Mouse (Mus musculus) heart, embryonic 12.5 days (tissue): ENCODE results near the gene Nprl2. TPM values are rescaled to one million over a fixed set of nuclear protein-coding genes. Genes with fewer than 3 reads are reported as not detected.

Experiments
- ATAC-seq: fragments of 200-750 bp; cut with Nextera tagmentation; 2 replicates; pipeline ENCODE4 v1.8.0; 2017; ENCODE audit warnings: moderate TSS enrichment, moderate library complexity; ENCODE audit not compliant: insufficient number of reproducible peaks, low FRiP score
- H3K27ac ChIP-seq: fragments of 300-500 bp; sonication (generic); 2 replicates; pipeline ENCODE4 v1.5.1; 2016; ENCODE audit warnings: mild to moderate bottlenecking, moderate library complexity; ENCODE audit not compliant: poor library complexity, severe bottlenecking
- H3K27me3 ChIP-seq: fragments of 300-500 bp; sonication (generic); replicated peaks from 2 replicates; pipeline ENCODE4 v1.6.1; 2016; ENCODE audit warnings: mild to moderate bottlenecking, moderate library complexity
- H3K36me3 ChIP-seq: fragments of 300-500 bp; sonication (generic); 2 replicates; pipeline ENCODE4 v1.6.1; 2016; ENCODE audit warnings: mild to moderate bottlenecking, moderate library complexity
- H3K4me1 ChIP-seq: fragments of 300-500 bp; sonication (generic); replicated peaks from 2 replicates; pipeline ENCODE4 v1.6.1; 2016; ENCODE audit warnings: mild to moderate bottlenecking
- H3K4me2 ChIP-seq: fragments of 300-500 bp; sonication (generic); 2 replicates; pipeline ENCODE4 v1.6.1; 2016; ENCODE audit warnings: mild to moderate bottlenecking, moderate library complexity
- H3K4me3 ChIP-seq: fragments of 300-500 bp; sonication (generic); 2 replicates; pipeline ENCODE4 v1.5.1; 2016; ENCODE audit warnings: mild to moderate bottlenecking
- H3K9ac ChIP-seq: fragments of 300-500 bp; sonication (generic); 2 replicates; pipeline ENCODE4 v1.6.1; 2016; ENCODE audit warnings: mild to moderate bottlenecking, moderate library complexity
- H3K9me3 ChIP-seq: fragments of 300-500 bp; sonication (generic); replicated peaks from 2 replicates; pipeline ENCODE4 v1.6.1; 2016; ENCODE audit warnings: mild to moderate bottlenecking, moderate library complexity
- WGBS: fragments of 180-500 bp; shearing (Covaris S2); methylation state at CpG from one replicate; pipeline ENCODE4 v1.1.7; 2016; 5-methylcytosine and 5-hydroxymethylcytosine counted together
- polyA plus RNA-seq: library from polyadenylated mRNA; unstranded; fragments of >200 nt; fragmentation: Nextera tagmentation; extraction: Ambion mirVana; gene quantifications from 2 replicates; pipeline ENCODE4 v1.2.1, GENCODE M21; 2016

Nprl2 gene
- 24.4 and 25.1 TPM in 2 replicates for polyA plus RNA-seq

DNA sequence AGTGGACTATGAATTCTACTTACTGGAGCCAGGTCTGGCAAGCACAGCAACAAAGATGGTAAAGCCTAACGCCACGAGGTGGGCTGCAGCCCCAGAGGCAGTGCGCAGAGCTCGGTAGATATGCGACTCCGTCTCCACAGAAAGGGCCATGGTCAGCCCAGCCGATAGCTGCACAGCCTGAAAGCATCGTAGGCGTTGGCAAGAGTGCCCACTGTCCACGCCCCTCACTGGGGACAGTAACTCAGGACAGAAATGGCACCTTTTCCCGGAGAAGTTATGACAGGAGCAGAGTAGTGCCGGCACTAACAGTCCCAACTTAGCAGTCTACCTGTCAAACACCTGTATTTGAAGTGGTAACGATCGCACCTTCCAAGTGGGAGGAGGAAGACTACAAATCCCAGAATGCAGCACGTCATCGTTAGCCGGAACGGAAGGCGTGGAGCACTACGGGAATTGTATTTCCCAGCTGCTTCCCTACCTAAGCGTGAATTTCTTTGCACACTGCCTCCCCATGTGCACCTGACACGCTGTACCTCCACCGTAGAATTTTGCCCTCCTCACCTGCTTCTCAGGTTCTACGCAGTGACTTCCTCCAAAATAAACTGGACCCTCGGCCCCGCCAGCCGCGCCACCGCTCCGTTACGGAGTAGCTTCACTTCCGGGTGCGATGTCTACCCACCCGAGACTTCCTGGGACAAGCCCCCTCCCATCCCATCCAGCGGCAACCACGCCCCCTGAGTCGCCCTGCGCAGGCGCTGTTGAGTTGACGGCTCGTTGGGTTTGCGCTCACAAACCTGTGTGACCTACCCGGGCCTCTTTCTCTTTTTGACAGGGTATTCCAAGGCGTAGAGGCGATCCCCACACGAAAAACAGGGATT is at the start of gene Nprl2, which contains the start of gene Cyb561d2:
TSS of gene Nprl2 (plus strand) at position 753 of the 878 bp plus-strand sequence.
TSS of gene Cyb561d2 (minus strand) at position 720 of the 878 bp plus-strand sequence.
- H3K4me2 ChIP-seq: peak within 1 kb of the TSS; percentile 93
- no peaks in the 10 kb centered on the region for H3K27me3 ChIP-seq
- H3K9me3 ChIP-seq: no peaks in the 10 kb centered on the region
- peak within 1 kb of the TSS; percentile 74 for H3K4me3 ChIP-seq
- ATAC-seq: peak; percentile 88
- H3K27ac ChIP-seq: peak within 1 kb of the TSS; percentile 38; the same call in 1 of the 2 replicates
- 1% methylated on average over 46 of the region's 46 CpGs for WGBS
- peak within 1 kb of the TSS; percentile 86 for H3K9ac ChIP-seq
- H3K36me3 ChIP-seq: peaks cover 54% of the 10 kb centered on the region
- H3K4me1 ChIP-seq: peaks cover 28% of the 10 kb centered on the region

DNA sequence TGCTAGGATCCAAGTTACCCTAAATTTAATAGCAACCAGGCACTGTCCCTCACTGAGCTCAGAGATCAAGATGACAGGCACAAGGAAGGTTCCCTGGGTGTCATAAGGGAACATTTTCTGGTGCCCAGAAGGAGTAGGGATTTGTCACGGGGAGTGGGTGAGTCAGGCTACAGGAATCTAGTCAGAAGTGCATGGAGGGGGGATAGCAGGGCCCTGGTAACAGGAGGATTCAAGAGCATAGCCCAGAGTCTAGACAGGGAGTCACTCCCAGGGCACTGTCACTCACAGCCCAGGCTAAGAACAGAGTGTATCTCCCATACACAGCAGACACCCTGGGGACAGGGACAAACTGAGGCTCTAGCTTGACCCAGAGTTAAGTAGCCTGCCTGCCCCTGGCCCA is 48.5 kb upstream of the Nprl2 start:
- Histone ChIP-seq H3K4me1 (peaks cover 19% of the 10 kb centered on the region), H3K27me3 (no peaks in the 10 kb centered on the region), H3K4me2 (no peak overlapping the region), H3K9me3 (no peaks in the 10 kb centered on the region), H3K4me3 (no peak overlapping the region), H3K36me3 (no peaks in the 10 kb centered on the region), H3K27ac (peak overlapping the region; percentile 60), H3K9ac (no peak overlapping the region)
- ATAC-seq: 0 out of 2 replicates have a peak, but pooled peaks have one; percentile 17
- WGBS: 13% methylated on average over 1 of the region's 1 CpGs

DNA sequence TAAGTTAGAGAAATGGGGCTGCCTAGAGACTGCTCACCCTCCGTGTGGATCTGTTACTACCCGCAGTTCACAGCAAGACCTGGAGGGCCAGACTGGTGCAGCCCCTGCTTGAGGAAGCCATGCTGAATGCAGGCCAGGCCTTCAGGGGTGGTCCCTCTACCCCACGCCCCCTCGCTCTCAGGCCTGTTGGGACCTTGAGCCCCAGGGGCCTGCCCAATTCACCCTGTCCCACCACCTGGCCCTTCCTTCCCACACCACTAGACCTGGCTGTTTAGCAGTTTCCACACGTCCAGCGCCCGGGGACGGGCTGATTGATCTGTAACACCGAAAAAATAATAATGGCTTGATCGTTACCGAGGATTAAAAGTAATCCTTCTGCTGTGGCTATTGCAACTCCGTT is 47.8 kb upstream of the Nprl2 start:
- ATAC-seq: no peak
- Histone ChIP-seq H3K27me3 (no peaks in the 10 kb centered on the region), H3K4me1 (peaks cover 19% of the 10 kb centered on the region), H3K4me2 (no peak overlapping the region), H3K9ac (0 out of 2 replicates have a peak overlapping the region, but pooled peaks have one; percentile 21), H3K4me3 (no peak overlapping the region), H3K9me3 (no peaks in the 10 kb centered on the region), H3K36me3 (no peaks in the 10 kb centered on the region), H3K27ac (peak overlapping the region; percentile 37)
- 89% methylated on average over 12 of the region's 12 CpGs for WGBS

DNA sequence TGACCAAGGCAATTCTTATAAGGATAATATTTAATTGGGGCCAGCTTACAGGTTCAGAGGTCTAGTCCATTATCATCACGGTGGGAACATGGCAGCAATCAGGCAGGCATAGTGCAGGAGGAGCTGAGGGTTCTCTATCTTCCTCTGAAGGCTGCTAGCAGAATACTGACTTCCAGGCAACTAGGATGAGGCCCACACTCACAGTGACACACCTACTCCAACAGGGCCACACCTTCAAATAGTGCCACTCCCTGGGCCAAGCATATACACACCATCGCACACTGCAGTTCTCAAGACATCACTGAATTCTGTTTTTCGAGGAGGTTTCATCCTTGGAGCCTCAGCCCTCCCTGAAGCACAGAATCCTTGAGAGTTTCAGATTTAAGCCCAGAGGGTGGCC is 45.7 kb upstream of the Nprl2 start:
- Histone ChIP-seq H3K9ac (no peak overlapping the region), H3K27ac (no peak overlapping the region), H3K4me1 (peaks cover 32% of the 10 kb centered on the region), H3K36me3 (no peaks in the 10 kb centered on the region), H3K4me2 (no peak overlapping the region), H3K9me3 (no peaks in the 10 kb centered on the region), H3K4me3 (no peak overlapping the region), H3K27me3 (no peaks in the 10 kb centered on the region)
- no peak for ATAC-seq
- 69% methylated on average over 3 of the region's 3 CpGs for WGBS

DNA sequence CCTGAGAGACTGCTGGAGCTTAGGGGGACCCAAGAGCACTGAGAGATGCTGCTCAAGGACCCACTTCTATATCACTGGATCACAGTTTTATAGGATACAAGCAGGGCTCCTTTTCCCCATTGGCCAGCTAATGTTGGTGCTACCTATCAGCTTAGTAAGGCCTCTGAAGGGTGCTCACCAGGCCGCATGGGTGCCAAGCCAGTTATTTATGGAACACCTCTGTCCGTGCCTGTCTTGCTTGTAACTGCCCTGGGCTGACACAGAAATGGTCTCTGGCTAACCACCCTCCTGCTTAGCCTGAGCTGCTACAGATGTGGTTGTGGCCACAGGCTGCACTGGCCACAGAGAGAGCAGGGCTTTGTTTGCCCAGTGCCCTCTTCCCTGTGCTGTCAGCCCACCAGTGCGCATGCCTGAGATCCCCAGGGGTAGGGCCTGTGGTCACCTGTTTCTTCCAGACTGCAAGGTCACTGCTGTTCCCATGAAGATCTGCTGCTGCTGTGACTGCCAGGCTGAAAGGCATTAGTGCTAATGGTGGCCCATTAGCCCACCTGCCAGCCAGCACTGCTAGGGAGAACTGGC is 41.2 kb upstream of the Nprl2 start:
- ATAC-seq: no peak
- no peak overlapping the region for H3K4me2 ChIP-seq
- no peak overlapping the region for H3K4me3 ChIP-seq
- WGBS: 66% methylated on average over 3 of the region's 3 CpGs
- H3K9ac ChIP-seq: no peak overlapping the region; the same call in 1 of the 2 replicates
- peaks cover 27% of the 10 kb centered on the region for H3K4me1 ChIP-seq
- H3K27ac ChIP-seq: no peak overlapping the region
- H3K36me3 ChIP-seq: no peaks in the 10 kb centered on the region
- 0 out of 2 replicates have a peak, but pooled peaks cover 2% of the 10 kb centered on the region for H3K27me3 ChIP-seq
- no peaks in the 10 kb centered on the region for H3K9me3 ChIP-seq

DNA sequence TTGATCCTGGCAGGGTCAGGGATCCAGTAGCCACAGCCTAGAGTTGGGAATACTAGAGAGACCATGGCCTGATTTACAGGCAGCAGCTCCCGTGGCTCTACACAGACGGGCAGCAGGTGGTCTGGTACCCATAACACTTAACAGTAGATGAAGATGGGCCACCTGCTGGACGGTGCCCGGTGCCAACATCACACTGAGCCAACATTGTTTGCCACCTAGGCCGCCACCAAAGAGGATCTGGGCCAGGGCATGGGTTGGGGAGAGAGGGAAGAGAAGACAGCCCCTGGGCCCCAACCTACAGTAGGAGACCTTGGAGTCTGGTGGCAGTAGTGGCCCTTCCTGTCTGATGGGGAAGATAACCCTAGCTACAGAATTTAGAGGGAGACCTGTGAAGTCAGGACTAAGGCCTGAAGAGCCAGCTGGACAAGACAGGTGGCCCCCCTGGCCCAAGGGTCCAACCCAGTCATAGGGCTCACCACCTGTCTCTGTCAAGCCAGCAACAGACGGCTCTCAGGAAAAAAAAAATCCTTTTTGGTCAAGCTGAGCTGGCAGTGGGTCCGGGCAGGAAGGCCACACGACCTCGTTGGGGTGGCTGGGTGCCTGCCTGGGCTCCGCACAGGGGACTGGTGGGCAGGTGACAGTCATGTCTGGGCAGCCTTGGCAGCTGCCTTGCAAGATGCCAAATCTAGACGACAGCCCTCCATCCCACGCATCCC is 39.7 kb upstream of the Nprl2 start:
- Histone ChIP-seq H3K4me3 (no peak overlapping the region), H3K4me2 (no peak overlapping the region), H3K27me3 (0 out of 2 replicates have a peak, but pooled peaks cover 6% of the 10 kb centered on the region), H3K4me1 (peaks cover 29% of the 10 kb centered on the region), H3K27ac (no peak overlapping the region), H3K9ac (no peak overlapping the region), H3K36me3 (no peaks in the 10 kb centered on the region), H3K9me3 (no peaks in the 10 kb centered on the region)
- ATAC-seq: no peak
- 85% methylated on average over 12 of the region's 12 CpGs for WGBS

DNA sequence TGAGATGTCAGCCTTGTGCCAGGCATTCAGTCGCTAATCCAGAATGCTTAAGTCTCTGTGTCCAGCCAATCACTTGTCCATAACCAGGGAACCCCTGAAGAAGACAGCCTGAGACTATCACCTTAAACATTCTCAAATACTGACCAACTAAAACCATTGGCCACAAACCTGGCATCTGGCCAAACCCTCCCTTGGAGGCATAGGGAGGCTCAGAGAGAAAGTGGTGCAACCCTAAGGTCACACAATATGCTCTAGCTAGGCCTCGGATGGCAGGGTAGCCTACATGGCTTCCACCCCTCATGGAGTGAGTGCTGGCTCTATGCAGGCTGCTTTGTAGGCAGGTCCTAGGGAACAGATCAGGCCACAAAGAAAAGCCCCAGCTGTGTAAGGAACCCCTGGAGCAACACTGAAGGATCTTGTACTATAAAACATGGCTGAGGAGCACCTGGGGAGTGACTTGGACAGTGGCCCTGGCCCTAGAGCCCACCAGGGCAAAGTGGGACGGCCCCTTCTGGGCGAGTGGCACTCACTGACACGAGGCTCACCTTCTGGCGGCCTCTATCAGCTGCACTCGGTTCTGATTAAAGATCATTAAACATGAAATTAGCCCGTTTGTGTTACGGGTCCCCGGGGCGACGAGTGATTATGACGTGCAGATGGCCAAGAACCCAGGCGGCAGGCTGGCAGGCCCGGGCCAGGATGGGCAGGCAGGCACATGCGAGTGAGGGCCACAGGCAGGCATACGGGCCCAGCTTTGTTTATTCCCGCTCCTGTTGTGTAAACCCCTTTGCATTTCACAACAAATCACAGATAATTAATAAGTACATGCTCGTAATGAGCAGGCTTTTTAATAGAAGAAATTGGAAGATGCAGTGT is 37.1 kb upstream of the Nprl2 start:
- ATAC-seq: no peak
- Histone ChIP-seq H3K4me1 (peaks cover 44% of the 10 kb centered on the region), H3K9ac (no peak overlapping the region), H3K4me3 (no peak overlapping the region), H3K4me2 (no peak overlapping the region), H3K36me3 (no peaks in the 10 kb centered on the region), H3K27ac (no peak overlapping the region), H3K9me3 (no peaks in the 10 kb centered on the region), H3K27me3 (peaks cover 15% of the 10 kb centered on the region)
- 80% methylated on average over 19 of the region's 19 CpGs for WGBS

DNA sequence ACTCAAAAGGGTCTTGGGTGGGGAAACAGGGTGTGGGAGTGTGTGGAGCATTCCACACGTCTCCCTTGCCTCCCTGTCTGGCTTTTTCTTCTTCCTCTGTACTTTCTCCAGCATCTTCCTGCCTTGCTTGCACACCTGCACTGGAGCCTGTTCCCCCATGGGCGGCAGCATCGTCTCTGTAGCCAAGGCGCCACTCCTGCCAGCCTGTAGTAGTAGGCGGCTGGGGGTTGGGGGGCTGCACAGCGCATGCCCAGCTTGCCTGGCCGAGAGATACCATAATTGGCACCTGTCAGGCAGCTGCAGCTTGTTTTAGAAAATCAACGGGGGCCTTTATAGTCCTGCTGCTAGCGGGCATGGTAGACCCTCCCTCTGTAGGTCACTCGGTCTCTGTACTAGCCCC is 33.8 kb upstream of the Nprl2 start:
- H3K27me3 ChIP-seq: peaks cover 24% of the 10 kb centered on the region
- H3K9me3 ChIP-seq: no peaks in the 10 kb centered on the region
- 59% methylated on average over 10 of the region's 10 CpGs for WGBS
- no peak overlapping the region for H3K27ac ChIP-seq
- peaks cover 45% of the 10 kb centered on the region for H3K4me1 ChIP-seq
- H3K9ac ChIP-seq: no peak overlapping the region
- H3K36me3 ChIP-seq: no peaks in the 10 kb centered on the region
- H3K4me3 ChIP-seq: no peak overlapping the region
- no peak overlapping the region for H3K4me2 ChIP-seq
- ATAC-seq: no peak

DNA sequence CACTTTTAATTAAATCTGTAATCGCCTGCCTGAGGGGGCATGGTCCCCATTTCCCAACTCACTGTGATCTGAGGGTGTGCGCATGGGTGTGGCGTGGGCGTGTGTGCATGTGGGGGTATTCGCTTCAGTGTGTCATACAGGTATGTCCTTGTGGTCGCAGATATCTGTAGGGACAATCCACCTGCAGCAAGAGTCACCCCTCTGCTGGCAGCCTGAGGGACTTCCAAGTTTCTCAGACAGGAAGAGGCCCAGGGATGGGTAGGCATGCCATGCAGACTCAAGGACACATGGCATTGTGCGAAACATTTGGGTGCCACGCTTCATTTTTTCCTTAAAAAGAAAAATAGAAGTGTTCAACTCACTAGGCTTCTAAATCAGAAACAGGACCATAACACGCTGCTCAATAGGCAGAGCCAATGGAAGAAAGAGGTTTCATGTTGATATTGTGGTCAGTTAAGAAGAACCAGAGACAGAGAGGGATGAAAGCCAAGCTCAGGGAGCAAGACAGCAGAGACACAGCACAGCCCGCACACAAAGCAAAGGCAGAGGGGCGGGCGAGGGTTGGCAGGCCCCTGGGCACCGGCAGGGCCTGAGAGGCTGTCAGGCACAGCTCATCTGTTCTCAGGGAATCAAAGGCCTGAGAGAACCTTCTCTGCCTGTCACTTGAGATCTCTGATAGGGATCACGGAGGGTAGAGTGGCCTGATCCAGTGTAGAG is 31.5 kb upstream of the Nprl2 start:
- no peak overlapping the region for H3K4me3 ChIP-seq
- peaks cover 24% of the 10 kb centered on the region for H3K27me3 ChIP-seq
- H3K9ac ChIP-seq: no peak overlapping the region
- no peak overlapping the region for H3K4me2 ChIP-seq
- ATAC-seq: no peak
- H3K27ac ChIP-seq: no peak overlapping the region
- H3K36me3 ChIP-seq: no peaks in the 10 kb centered on the region
- no peaks in the 10 kb centered on the region for H3K9me3 ChIP-seq
- H3K4me1 ChIP-seq: peaks cover 34% of the 10 kb centered on the region
- WGBS: 80% methylated on average over 14 of the region's 14 CpGs

DNA sequence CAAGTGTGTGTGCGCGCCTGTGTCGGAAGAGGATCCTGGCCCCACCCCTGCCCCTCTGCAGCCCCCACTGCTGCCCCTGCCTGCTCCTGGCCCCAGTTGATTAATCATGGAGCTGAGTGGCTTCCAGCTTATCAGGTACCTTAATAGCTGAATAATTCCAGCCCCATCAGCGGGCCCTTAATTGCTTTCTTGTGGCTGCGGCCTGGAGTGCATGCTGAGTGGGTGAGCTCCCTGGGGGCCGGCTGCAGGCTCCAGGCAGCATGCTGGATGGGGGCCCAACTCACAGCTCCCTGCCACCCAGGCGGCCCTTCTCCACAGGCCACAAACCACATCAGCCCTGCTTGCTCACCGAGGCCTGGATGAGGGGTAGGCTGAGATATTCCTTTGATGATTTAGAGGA is 30.6 kb upstream of the Nprl2 start:
- Histone ChIP-seq H3K4me1 (peaks cover 34% of the 10 kb centered on the region), H3K27ac (no peak overlapping the region), H3K36me3 (no peaks in the 10 kb centered on the region), H3K9ac (no peak overlapping the region), H3K4me3 (no peak overlapping the region), H3K27me3 (peaks cover 18% of the 10 kb centered on the region), H3K9me3 (no peaks in the 10 kb centered on the region), H3K4me2 (no peak overlapping the region)
- 51% methylated on average over 8 of the region's 8 CpGs for WGBS
- no peak for ATAC-seq
